Mouse (Mus musculus) CH12.LX (cell line): ENCODE results near the gene Tcte1. TPM values are rescaled to one million over a fixed set of nuclear protein-coding genes. Genes with fewer than 3 reads are reported as not detected.

ENCODE experiments used
- DNase-seq: peaks from one replicate; pipeline ENCODE4 v3.0.0-alpha.2; 2013; ENCODE audit errors: extremely low read depth
- H3K27ac ChIP-seq: 2 replicates; pipeline ENCODE4 v1.5.1; 2012; ENCODE audit warnings: low read depth, mild to moderate bottlenecking, control low read depth, moderate library complexity; ENCODE audit not compliant: insufficient read depth
- H3K27me3 ChIP-seq: replicated peaks from 2 replicates; pipeline ENCODE3; 2012; ENCODE audit warnings: inconsistent platforms
- H3K36me3 ChIP-seq, 2 experiments: replicated peaks in 1 of 2; 2 replicates each; pipeline versions ENCODE3 to v1.6.1; 2012; ENCODE audit warnings: inconsistent platforms in 1 of 2, low read length in 1 of 2, mild to moderate bottlenecking in 1 of 2, mixed read lengths in 1 of 2, moderate library complexity in 1 of 2; ENCODE audit not compliant: control insufficient read depth in 1 of 2, insufficient read depth in 1 of 2
- H3K4me1 ChIP-seq, 2 experiments: 2 replicates each; pipeline ENCODE4 v1.6.1; 2012; ENCODE audit warnings: inconsistent platforms in 1 of 2, moderate library complexity in 1 of 2; ENCODE audit not compliant: insufficient read depth in 2 of 2, control insufficient read depth in 1 of 2
- H3K4me2 ChIP-seq: 2 replicates; pipeline ENCODE4 v1.6.1; 2012; ENCODE audit warnings: low read depth, mild to moderate bottlenecking, control low read depth; ENCODE audit not compliant: poor library complexity, insufficient read depth, severe bottlenecking
- H3K4me3 ChIP-seq, 3 experiments: fragments of 150-350 bp in 1 of 3; sonication (generic) in 1 of 3; replicated peaks in 1 of 3; 2 replicates each; pipeline versions ENCODE3 to v1.5.1; 2011 to 2012; ENCODE audit warnings: low read depth in 2 of 3, low read length in 2 of 3, mild to moderate bottlenecking in 2 of 3, moderate library complexity in 2 of 3, control low read depth in 1 of 3, improper control_type of control experiment in 1 of 3, inconsistent platforms in 1 of 3, mixed read lengths in 1 of 3; ENCODE audit not compliant: poor library complexity in 1 of 3
- H3K79me2 ChIP-seq: replicated peaks from 2 replicates; pipeline ENCODE4 v1.6.1; 2012; ENCODE audit warnings: mild to moderate bottlenecking, moderate library complexity; ENCODE audit not compliant: control insufficient read depth, poor library complexity, insufficient read depth, severe bottlenecking; ENCODE audit errors: extremely low read depth
- H3K9ac ChIP-seq: 2 replicates; pipeline ENCODE4 v1.6.1; 2012; ENCODE audit warnings: low read depth, mild to moderate bottlenecking, control low read depth, moderate library complexity; ENCODE audit not compliant: insufficient read depth
- H3K9me3 ChIP-seq: replicated peaks from 2 replicates; pipeline ENCODE3; 2012; ENCODE audit warnings: low read length, inconsistent platforms, mixed read lengths
- CHD1 ChIP-seq: IDR thresholded peaks from 2 replicates; pipeline ENCODE4 v1.6.1; 2012; ENCODE audit warnings: low read depth, low read length, improper control_type of control experiment, inconsistent platforms
- CTCF ChIP-seq, 2 experiments: IDR thresholded peaks in 1 of 2; conservative IDR thresholded peaks in 1 of 2; 2 replicates each; pipeline ENCODE4 v1.5.1; 2011 to 2012; ENCODE audit warnings: low read depth in 2 of 2, low read length in 2 of 2, improper control_type of control experiment in 1 of 2, inconsistent platforms in 1 of 2, mild to moderate bottlenecking in 1 of 2, moderate library complexity in 1 of 2
- E2F4 ChIP-seq: IDR thresholded peaks from 2 replicates; pipeline ENCODE4 v1.6.1; 2011; ENCODE audit warnings: low read depth, low read length, improper control_type of control experiment; ENCODE audit not compliant: insufficient replicate concordance
- IRF4 ChIP-seq: IDR thresholded peaks from 2 replicates; pipeline ENCODE4 v1.6.1; 2014; ENCODE audit warnings: low read depth, mild to moderate bottlenecking, inconsistent platforms, low read length, improper control_type of control experiment
- JUN ChIP-seq: IDR thresholded peaks from 2 replicates; pipeline ENCODE4 v1.6.1; 2011; ENCODE audit warnings: low read depth, mild to moderate bottlenecking, low read length, improper control_type of control experiment, moderate library complexity; ENCODE audit not compliant: insufficient read depth
- KAT2A ChIP-seq: IDR thresholded peaks from 2 replicates; pipeline ENCODE4 v1.6.1; 2012; ENCODE audit warnings: low read length, improper control_type of control experiment, inconsistent platforms; ENCODE audit not compliant: insufficient replicate concordance
- MAX ChIP-seq: IDR thresholded peaks from 2 replicates; pipeline ENCODE4 v1.6.1; 2011; ENCODE audit warnings: low read length, improper control_type of control experiment
- MAZ ChIP-seq: IDR thresholded peaks from 2 replicates; pipeline ENCODE4 v1.6.1; 2012; ENCODE audit warnings: low read depth, mild to moderate bottlenecking, inconsistent platforms, low read length, improper control_type of control experiment, moderate library complexity
- MEF2A ChIP-seq: IDR thresholded peaks from 2 replicates; pipeline ENCODE4 v1.6.1; 2014; ENCODE audit warnings: low read depth, mild to moderate bottlenecking, inconsistent platforms, low read length, improper control_type of control experiment, borderline replicate concordance
- MYC ChIP-seq: IDR thresholded peaks from 2 replicates; pipeline ENCODE4 v1.6.1; 2011; ENCODE audit warnings: low read depth, mild to moderate bottlenecking, improper control_type of control experiment, low read length
- PAX5 ChIP-seq: IDR thresholded peaks from 2 replicates; pipeline ENCODE4 v1.6.1; 2012; ENCODE audit warnings: low read length, inconsistent platforms, mixed read lengths
- RAD21 ChIP-seq: IDR thresholded peaks from 2 replicates; pipeline ENCODE4 v1.6.1; 2011; ENCODE audit warnings: low read depth, mild to moderate bottlenecking, low read length, improper control_type of control experiment, moderate library complexity
- RCOR1 ChIP-seq: conservative IDR thresholded peaks from 2 replicates; pipeline ENCODE4 v1.6.1; 2012; ENCODE audit warnings: low read depth, mild to moderate bottlenecking, inconsistent platforms, low read length, improper control_type of control experiment
- SIN3A ChIP-seq: IDR thresholded peaks from 2 replicates; pipeline ENCODE4 v1.6.1; 2012; ENCODE audit warnings: low read length, improper control_type of control experiment, inconsistent platforms
- SMC3 ChIP-seq: IDR thresholded peaks from 2 replicates; pipeline ENCODE4 v1.6.1; 2011; ENCODE audit warnings: low read depth, low read length, improper control_type of control experiment
- TCF12 ChIP-seq: IDR thresholded peaks from 2 replicates; pipeline ENCODE4 v1.6.1; 2014; ENCODE audit warnings: low read depth, mild to moderate bottlenecking, inconsistent platforms, low read length, improper control_type of control experiment
- UBTF ChIP-seq: IDR thresholded peaks from 2 replicates; pipeline ENCODE4 v1.6.1; 2012; ENCODE audit warnings: low read depth, mild to moderate bottlenecking, inconsistent platforms, low read length, improper control_type of control experiment, moderate library complexity
- USF1 ChIP-seq: IDR thresholded peaks from 2 replicates; pipeline ENCODE4 v1.6.1; 2014; ENCODE audit warnings: low read depth, mild to moderate bottlenecking, inconsistent platforms, low read length, improper control_type of control experiment
- USF2 ChIP-seq: conservative IDR thresholded peaks from 2 replicates; pipeline ENCODE4 v1.6.1; 2011; ENCODE audit warnings: low read depth, low read length, improper control_type of control experiment
- ZC3H11A ChIP-seq: IDR thresholded peaks from 2 replicates; pipeline ENCODE4 v1.6.1; 2012; ENCODE audit warnings: low read depth, mild to moderate bottlenecking, inconsistent platforms, low read length, improper control_type of control experiment
- ZKSCAN1 ChIP-seq: IDR thresholded peaks from 2 replicates; pipeline ENCODE4 v1.6.1; 2012; ENCODE audit warnings: low read depth, inconsistent platforms, low read length, improper control_type of control experiment, borderline replicate concordance
- ZNF384 ChIP-seq: IDR thresholded peaks from 2 replicates; pipeline ENCODE4 v1.6.1; 2012; ENCODE audit warnings: low read depth, low read length, improper control_type of control experiment, inconsistent platforms
- dilution Hi-C: fragments of 300-500 bp; cut with MboI; formaldehyde crosslinking; loops from 2 replicates; pipeline ENCODE4 v1.14.3; 2020; ENCODE audit warnings: low sequenced_read_pairs; ENCODE audit not compliant: extremely low pct_unique_long_range_greater_than_20kb, extremely low pct_ligation_motif_present
- in situ Hi-C: fragments of 300-500 bp; cut with MboI; formaldehyde crosslinking; loops from 3 replicates; pipeline ENCODE4 v1.14.3; 2019; ENCODE audit warnings: low sequenced_read_pairs, low pct_ligation_motif_present, low pct_unique_long_range_greater_than_20kb, mixed read lengths
- polyA plus RNA-seq: library from polyadenylated mRNA; unstranded; fragments of >175 nt; gene quantifications from 2 replicates; pipeline ENCODE4 v1.2.1, GENCODE M21; 2012; ENCODE audit warnings: low read depth; ENCODE audit not compliant: insufficient read length
- total RNA-seq, 2 experiments: library from RNA; depleted of rRNA; stranded (reverse); fragments of 300-350 nt in 1 of 2; fragments of >200 nt in 1 of 2; gene quantifications; 2 replicates each; pipeline ENCODE4 v1.2.3; 2012 to 2014

Gene Tcte1
- total and polyA plus RNA-seq, 3 experiments, result not detected

DNA sequence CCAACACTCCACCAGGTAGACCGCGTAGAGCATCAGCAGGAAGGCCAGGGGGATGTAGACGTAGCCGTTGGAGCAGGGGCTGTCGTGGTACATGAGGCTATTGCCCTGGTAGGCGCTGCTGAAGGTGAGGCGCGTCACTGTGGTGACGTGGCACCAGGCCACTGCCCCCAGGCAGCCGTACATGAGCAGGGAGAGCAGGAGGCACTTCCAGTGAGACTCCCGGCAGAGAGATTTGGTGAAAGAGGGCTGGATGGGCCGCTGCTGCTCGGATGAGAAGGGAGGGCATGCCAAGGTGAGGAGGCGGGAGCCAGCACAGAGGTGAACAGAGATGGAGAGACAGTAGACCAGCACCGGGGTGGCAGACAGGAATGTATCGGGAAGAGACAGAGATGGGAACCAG, 23.7 kb downstream of the Tcte1 start:
- peaks cover 2% of the 10 kb centered on the region for H3K9me3 ChIP-seq
- no peak overlapping the region for H3K9ac ChIP-seq
- peaks cover 23 to 27% of the 10 kb centered on the region in 2 experiments for H3K4me1 ChIP-seq
- H3K4me2 ChIP-seq, result no peak overlapping the region
- no peak for DNase-seq
- no peak overlapping the region for H3K4me3 ChIP-seq
- dilution Hi-C loops (no loop called here), in situ Hi-C loops (no loop called here)
- H3K36me3 ChIP-seq, result no peaks in the 10 kb centered on the region
- peaks cover 22% of the 10 kb centered on the region for H3K27me3 ChIP-seq
- H3K27ac ChIP-seq, result no peak overlapping the region
- no peak for TF ChIP-seq KAT2A
- TF ChIP-seq CTCF (conservative IDR thresholded peaks at IDR 0.05 in 1 of 2, IDR thresholded peaks at IDR 0.05 in 1 of 2; ENCODE audit: low read depth in 2 of 2, low read length in 2 of 2), result no peak
- TF ChIP-seq USF1, result no peak
- no peak for TF ChIP-seq CHD1
- TF ChIP-seq TCF12, result no peak
- no peak for TF ChIP-seq MYC
- no peak for TF ChIP-seq MAZ
- no peak for TF ChIP-seq RAD21
- no peak for TF ChIP-seq ZNF384
- no peak for TF ChIP-seq IRF4
- no peak for TF ChIP-seq MEF2A
- TF ChIP-seq JUN, result no peak
- no peak for TF ChIP-seq RCOR1
- TF ChIP-seq E2F4, result no peak
- no peak for TF ChIP-seq UBTF
- TF ChIP-seq SMC3, result no peak
- no peak for TF ChIP-seq MAX
- no peak for TF ChIP-seq USF2
- TF ChIP-seq SIN3A, result no peak
- no peaks in the 10 kb centered on the region for H3K79me2 ChIP-seq

DNA sequence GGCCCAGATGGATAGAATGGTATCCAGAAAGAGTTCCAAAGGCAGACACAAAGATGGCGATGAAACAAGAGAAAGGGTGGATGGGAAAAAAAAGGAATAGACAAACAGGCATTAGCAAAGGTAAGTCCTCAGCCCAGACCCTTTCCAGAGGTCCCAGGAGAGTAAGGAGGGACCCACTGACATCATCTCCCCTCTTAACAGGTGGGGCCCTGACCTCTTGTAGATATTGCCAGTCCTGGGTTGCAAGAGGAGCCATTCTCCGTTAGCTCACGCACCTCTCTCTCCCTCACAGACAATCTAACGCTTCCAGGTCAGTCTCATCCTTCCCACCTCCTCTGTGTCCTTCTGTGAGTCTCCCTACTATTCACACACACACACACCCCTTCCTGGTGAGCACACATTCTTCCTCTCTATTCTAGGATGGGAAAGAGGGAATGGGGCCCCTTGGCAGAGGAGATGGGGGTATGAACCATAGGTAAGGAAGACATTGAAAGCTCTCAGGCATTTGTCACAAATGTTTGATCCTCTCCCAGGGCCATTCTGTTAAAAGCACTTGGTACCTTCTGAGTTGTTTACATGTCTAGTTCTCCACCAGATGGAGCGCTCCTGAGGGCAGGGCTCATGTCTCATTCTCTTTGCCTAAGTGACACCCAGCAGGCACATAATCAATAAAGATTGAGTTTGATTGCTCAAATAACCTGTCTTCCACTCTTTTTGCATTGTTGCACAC, 24.4 kb downstream of the Tcte1 start:
- Histone ChIP-seq H3K27me3 (peaks cover 17% of the 10 kb centered on the region), H3K4me3 (no peak overlapping the region), H3K4me2 (no peak overlapping the region), H3K36me3 (no peaks in the 10 kb centered on the region), H3K27ac (no peak overlapping the region), H3K4me1 (peaks cover 23 to 34% of the 10 kb centered on the region in 2 experiments), H3K9me3 (peaks cover 2% of the 10 kb centered on the region), H3K9ac (no peak overlapping the region), H3K79me2 (no peaks in the 10 kb centered on the region)
- dilution Hi-C loops (no loop called here), in situ Hi-C loops (no loop called here)
- DNase-seq, result no peak
- TF ChIP-seq SMC3, result peak; percentile 3; the same call in 1 of the 2 replicates
- no peak for TF ChIP-seq ZC3H11A
- TF ChIP-seq ZKSCAN1, result no peak
- TF ChIP-seq PAX5, result no peak
- no peak for TF ChIP-seq ZNF384
- no peak for TF ChIP-seq CTCF (conservative IDR thresholded peaks at IDR 0.05 in 1 of 2, IDR thresholded peaks at IDR 0.05 in 1 of 2; ENCODE audit: low read depth in 2 of 2, low read length in 2 of 2)
